Mouse (Mus musculus) thymus, adult 18-20 months (tissue): Measurements from ENCODE around the gene Zfp418.
A peak's percentile ranks its signal among the peaks of the same experiment; 100 is the strongest.
"Not testable (repeated sequence)": the region's sequence is repeated elsewhere in the genome, so short reads cannot be mapped to it uniquely, and the experiment has no call there.

Experiments
- DNase-seq, 2 experiments: peaks; one replicate each; pipeline ENCODE4 v3.0.0; 2022; ENCODE audit warnings: mixed read lengths in 2 of 2

The Zfp418 gene

GRCm38 (mm10) chr7:7171227-7172147 is at the start of gene Zfp418:
Gene Zfp418, plus strand, starts transcription at chr7:7171330.
- DNase-seq: peak; percentile 14 to 25

DNA sequence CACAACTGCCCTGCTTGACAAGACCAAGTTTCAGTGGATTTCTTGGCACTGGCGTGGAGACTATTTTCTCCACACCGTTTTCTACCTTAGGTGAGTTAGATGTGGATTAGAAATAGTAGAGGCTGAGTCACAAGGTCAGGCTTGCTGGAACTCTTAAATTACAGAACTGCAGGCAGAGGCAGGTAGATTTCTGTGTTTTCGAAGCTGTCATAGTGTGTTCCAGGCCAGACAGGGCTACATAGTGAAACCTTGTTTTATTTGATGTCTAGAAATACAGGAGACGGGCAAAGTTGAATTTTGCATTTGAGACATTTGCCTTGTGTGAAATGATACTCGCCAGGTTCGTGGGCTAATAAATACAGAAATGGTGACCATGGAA is 49.5 kb upstream of the Zfp418 start:
- no peak for DNase-seq

DNA sequence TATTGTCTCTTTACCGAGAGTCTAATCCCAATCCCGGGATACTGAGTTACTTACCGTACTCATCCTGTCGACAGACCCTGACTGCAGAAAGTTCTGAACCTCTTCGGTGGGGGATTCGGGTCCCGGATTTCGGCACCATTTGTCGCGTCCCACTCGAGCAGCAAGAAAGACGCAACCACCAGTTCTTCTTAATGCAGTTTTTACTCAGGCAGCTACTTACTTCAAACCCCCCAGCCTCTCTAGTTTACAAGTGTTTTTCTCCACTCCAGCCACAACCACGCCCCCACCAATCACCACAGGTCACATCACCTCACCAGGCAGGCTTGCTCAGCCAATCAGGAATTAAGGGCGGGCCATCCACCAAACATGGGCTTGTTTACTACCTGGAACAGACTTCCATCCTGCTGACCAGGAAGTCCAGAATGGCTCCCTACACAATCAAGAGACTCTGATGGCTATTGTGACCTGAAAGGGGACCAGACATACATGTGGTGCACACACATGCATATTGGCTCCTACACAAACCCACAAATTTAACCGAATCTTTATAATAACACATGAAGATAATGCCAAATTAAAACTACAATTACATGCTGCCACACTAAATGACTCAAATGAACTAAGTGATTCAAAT is 40.5 kb upstream of the Zfp418 start:
- DNase-seq: not testable (repeated sequence)

GRCm38 (mm10) chr7:7132751-7133150 is 38.4 kb upstream of the Zfp418 start:
- DNase-seq: no peak

DNA sequence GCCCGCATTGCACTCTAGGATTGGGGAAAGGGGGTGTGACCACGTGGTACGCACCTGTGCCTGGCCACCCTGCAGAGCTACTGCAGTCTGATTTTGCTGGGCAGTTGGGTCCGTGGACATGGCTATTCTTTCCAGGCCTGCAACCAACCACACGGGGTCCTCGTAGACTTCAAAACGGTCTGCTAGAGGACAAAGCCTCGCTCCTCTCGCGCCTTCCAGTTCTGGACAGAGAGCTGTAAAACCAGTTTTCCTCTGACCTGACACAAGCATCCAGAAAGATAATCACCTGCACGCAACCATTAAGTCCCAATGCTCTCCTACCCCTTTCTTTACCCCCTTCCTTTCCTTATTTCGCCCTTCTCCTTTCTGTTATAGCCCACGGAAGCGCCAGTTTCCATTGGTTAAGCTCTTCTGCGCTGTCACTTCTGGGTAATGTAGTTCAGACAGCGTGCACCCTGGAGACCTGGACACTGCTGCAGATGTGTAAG is 34.7 kb upstream of the Zfp418 start, which contains the start of gene Zfp773:
Gene Zfp773 (minus strand): TSS at position 377 of the 488 bp plus-strand sequence.
- DNase-seq: peak; percentile 11 to 17

GRCm38 (mm10) chr7:7144215-7144614 is 26.9 kb upstream of the Zfp418 start:
- DNase-seq: no peak

DNA sequence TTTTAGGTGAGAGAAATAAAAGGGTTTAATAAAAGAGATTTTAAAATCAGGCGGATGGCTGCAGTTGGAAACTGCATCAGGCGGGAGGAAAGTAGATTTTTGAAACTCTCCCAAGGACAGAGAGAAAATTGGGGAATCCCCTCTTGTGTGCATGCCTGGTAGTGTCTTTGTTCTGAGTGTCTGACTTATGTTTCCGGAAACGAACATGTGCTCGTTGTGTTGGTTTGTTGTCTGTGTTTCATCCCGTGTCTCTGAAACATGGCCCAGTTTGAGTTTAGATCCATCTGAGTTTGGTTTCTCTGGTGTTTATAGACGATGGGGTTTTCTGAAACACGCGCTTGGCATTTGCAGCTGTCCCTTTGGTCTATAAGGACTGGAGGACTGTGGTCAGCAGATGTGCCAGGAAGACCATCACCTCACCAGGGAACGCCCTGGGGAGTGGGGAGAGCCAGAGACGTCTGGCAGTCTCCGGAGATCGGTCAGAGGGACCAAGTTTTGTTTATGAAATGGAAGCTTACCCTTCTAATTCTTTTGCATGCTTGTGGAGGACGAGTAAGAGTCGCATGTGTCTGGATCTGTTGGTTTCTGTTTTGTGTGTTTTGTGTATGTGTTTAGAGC is 25.0 kb upstream of the Zfp418 start:
- no peak for DNase-seq

- no peak for DNase-seq
Measured at GRCm38 (mm10) chr7:7185897-7186296, 14.8 kb downstream of the Zfp418 start.

DNA sequence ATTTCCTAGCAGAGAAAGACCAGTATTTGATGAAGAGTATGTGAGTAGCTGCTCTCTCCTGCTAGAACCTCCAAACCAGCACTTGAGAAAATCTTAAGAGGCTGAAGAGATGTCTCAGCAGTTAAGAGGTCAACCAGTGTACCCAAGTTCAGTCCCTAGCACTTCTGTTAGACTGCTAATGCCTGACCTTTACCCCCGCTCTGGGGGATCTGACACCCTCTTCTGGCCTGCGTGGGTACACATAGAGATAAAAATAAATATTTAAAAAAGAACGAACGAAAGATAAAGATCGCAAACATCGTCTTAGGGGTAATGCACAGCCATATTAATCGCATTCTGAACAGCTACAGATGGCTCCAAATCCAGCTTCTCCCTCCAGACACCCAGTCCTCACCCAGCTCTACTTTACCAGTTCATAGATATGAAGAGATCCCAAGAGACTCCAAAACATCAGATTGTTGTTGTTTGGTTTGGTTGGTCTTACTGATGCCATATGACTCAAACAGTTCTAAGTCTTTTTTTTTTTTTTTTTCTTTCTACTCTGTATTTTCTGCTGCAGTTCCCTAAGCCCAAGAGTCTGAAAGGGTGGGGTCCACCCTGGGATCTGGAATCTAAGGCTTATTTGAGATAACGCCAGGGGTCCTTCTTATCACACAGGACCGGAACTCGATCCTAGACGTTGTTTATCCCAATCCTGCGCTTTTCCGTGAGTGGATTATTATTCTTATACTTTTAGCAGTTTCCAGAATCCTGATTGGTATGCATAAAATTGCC is 16.5 kb downstream of the Zfp418 start:
- DNase-seq: no peak

GRCm38 (mm10) chr7:7188191-7188942 is 17.2 kb downstream of the Zfp418 start:
- peak; percentile 32 to 39 for DNase-seq

DNA sequence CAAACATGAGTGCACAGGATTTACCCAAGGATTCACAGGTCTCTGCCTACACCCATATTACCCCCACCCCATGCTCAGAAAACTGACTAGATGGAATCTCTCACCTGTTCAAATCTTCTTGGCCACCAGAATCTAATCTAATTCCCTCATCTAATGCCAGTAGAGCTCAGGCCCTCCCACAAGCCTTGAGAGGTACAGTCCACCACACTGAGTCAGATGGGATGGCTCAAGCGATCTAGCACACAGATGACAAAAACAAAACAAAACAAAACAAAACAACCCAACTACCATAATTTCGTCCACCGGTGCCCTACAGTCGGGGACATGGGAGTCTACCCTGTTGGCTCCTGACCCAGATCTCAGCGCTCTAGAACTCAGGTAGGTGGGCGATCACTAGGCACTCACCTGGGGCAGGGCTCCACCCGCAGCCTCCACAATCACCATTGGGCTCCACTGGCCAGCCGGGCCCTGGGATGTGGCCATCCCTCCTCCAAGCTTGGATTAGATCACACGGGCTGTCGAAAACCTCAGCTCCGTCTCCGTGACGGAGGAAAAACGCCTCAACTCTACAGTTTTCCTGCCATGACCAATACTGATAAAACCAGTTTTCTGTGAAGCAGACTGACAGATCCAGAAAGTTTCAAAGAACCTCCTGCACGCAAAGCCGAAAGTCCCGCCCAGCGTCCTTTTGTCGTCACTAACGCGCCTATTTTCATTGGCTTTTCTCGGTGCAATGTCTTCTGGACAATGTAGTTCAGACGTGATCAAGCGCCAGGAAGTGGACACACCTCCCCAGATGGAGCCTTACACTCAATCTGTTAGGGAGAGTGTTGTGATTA is 38.4 kb downstream of the Zfp418 start, which contains the start of gene Zfp772:
Gene Zfp772 (minus strand): TSS at position 686 of the 839 bp plus-strand sequence.
- peak in 1 of 2 experiments; percentile 32 for DNase-seq
